Mouse (Mus musculus) CH12.LX (cell line): ENCODE data around the gene Cox7a2. TPM values are rescaled to one million over a fixed set of nuclear protein-coding genes. Genes with fewer than 3 reads are reported as not detected.

Source experiments
- DNase-seq: peaks from one replicate; pipeline ENCODE4 v3.0.0-alpha.2; 2013; ENCODE audit errors: extremely low read depth
- H3K27ac ChIP-seq: 2 replicates; pipeline ENCODE4 v1.5.1; 2012; ENCODE audit warnings: low read depth, mild to moderate bottlenecking, control low read depth, moderate library complexity; ENCODE audit not compliant: insufficient read depth
- H3K27me3 ChIP-seq: replicated peaks from 2 replicates; pipeline ENCODE3; 2012; ENCODE audit warnings: inconsistent platforms
- H3K36me3 ChIP-seq, 2 experiments: replicated peaks in 1 of 2; 2 replicates each; pipeline versions ENCODE3 to v1.6.1; 2012; ENCODE audit warnings: inconsistent platforms in 1 of 2, low read length in 1 of 2, mild to moderate bottlenecking in 1 of 2, mixed read lengths in 1 of 2, moderate library complexity in 1 of 2; ENCODE audit not compliant: control insufficient read depth in 1 of 2, insufficient read depth in 1 of 2
- H3K4me1 ChIP-seq, 2 experiments: 2 replicates each; pipeline ENCODE4 v1.6.1; 2012; ENCODE audit warnings: inconsistent platforms in 1 of 2, moderate library complexity in 1 of 2; ENCODE audit not compliant: insufficient read depth in 2 of 2, control insufficient read depth in 1 of 2
- H3K4me2 ChIP-seq: 2 replicates; pipeline ENCODE4 v1.6.1; 2012; ENCODE audit warnings: low read depth, mild to moderate bottlenecking, control low read depth; ENCODE audit not compliant: poor library complexity, insufficient read depth, severe bottlenecking
- H3K4me3 ChIP-seq, 3 experiments: fragments of 150-350 bp in 1 of 3; sonication (generic) in 1 of 3; replicated peaks in 1 of 3; 2 replicates each; pipeline versions ENCODE3 to v1.5.1; 2011 to 2012; ENCODE audit warnings: low read depth in 2 of 3, low read length in 2 of 3, mild to moderate bottlenecking in 2 of 3, moderate library complexity in 2 of 3, control low read depth in 1 of 3, improper control_type of control experiment in 1 of 3, inconsistent platforms in 1 of 3, mixed read lengths in 1 of 3; ENCODE audit not compliant: poor library complexity in 1 of 3
- H3K79me2 ChIP-seq: replicated peaks from 2 replicates; pipeline ENCODE4 v1.6.1; 2012; ENCODE audit warnings: mild to moderate bottlenecking, moderate library complexity; ENCODE audit not compliant: control insufficient read depth, poor library complexity, insufficient read depth, severe bottlenecking; ENCODE audit errors: extremely low read depth
- H3K9ac ChIP-seq: 2 replicates; pipeline ENCODE4 v1.6.1; 2012; ENCODE audit warnings: low read depth, mild to moderate bottlenecking, control low read depth, moderate library complexity; ENCODE audit not compliant: insufficient read depth
- H3K9me3 ChIP-seq: replicated peaks from 2 replicates; pipeline ENCODE3; 2012; ENCODE audit warnings: low read length, inconsistent platforms, mixed read lengths
- BHLHE40 ChIP-seq: IDR thresholded peaks from 2 replicates; pipeline ENCODE4 v1.6.1; 2011; ENCODE audit warnings: mild to moderate bottlenecking, low read depth, low read length, improper control_type of control experiment
- CHD1 ChIP-seq: IDR thresholded peaks from 2 replicates; pipeline ENCODE4 v1.6.1; 2012; ENCODE audit warnings: low read depth, low read length, improper control_type of control experiment, inconsistent platforms
- CHD2 ChIP-seq: IDR thresholded peaks from 2 replicates; pipeline ENCODE4 v1.6.1; 2011; ENCODE audit warnings: low read length, improper control_type of control experiment
- CTCF ChIP-seq, 2 experiments: IDR thresholded peaks in 1 of 2; conservative IDR thresholded peaks in 1 of 2; 2 replicates each; pipeline ENCODE4 v1.5.1; 2011 to 2012; ENCODE audit warnings: low read depth in 2 of 2, low read length in 2 of 2, improper control_type of control experiment in 1 of 2, inconsistent platforms in 1 of 2, mild to moderate bottlenecking in 1 of 2, moderate library complexity in 1 of 2
- E2F4 ChIP-seq: IDR thresholded peaks from 2 replicates; pipeline ENCODE4 v1.6.1; 2011; ENCODE audit warnings: low read depth, low read length, improper control_type of control experiment; ENCODE audit not compliant: insufficient replicate concordance
- ELF1 ChIP-seq: IDR thresholded peaks from 2 replicates; pipeline ENCODE4 v1.6.1; 2014; ENCODE audit warnings: low read depth, mild to moderate bottlenecking, inconsistent platforms, low read length, improper control_type of control experiment
- EP300 ChIP-seq: IDR thresholded peaks from 2 replicates; pipeline ENCODE4 v1.6.1; 2011; ENCODE audit warnings: low read length, improper control_type of control experiment
- ETS1 ChIP-seq: conservative IDR thresholded peaks from 2 replicates; pipeline ENCODE4 v1.6.1; 2012; ENCODE audit warnings: low read depth, mild to moderate bottlenecking, inconsistent platforms, low read length, improper control_type of control experiment, moderate library complexity
- GABPA ChIP-seq: IDR thresholded peaks from 2 replicates; pipeline ENCODE4 v1.6.1; 2012; ENCODE audit warnings: low read depth, low read length, improper control_type of control experiment, inconsistent platforms; ENCODE audit not compliant: insufficient replicate concordance
- HCFC1 ChIP-seq: IDR thresholded peaks from 2 replicates; pipeline ENCODE4 v1.6.1; 2012; ENCODE audit warnings: low read depth, mild to moderate bottlenecking, inconsistent platforms, low read length, improper control_type of control experiment
- IRF4 ChIP-seq: IDR thresholded peaks from 2 replicates; pipeline ENCODE4 v1.6.1; 2014; ENCODE audit warnings: low read depth, mild to moderate bottlenecking, inconsistent platforms, low read length, improper control_type of control experiment
- JUN ChIP-seq: IDR thresholded peaks from 2 replicates; pipeline ENCODE4 v1.6.1; 2011; ENCODE audit warnings: low read depth, mild to moderate bottlenecking, low read length, improper control_type of control experiment, moderate library complexity; ENCODE audit not compliant: insufficient read depth
- JUND ChIP-seq: conservative IDR thresholded peaks from 2 replicates; pipeline ENCODE4 v1.6.1; 2011; ENCODE audit warnings: low read depth, low read length, improper control_type of control experiment
- KAT2A ChIP-seq: IDR thresholded peaks from 2 replicates; pipeline ENCODE4 v1.6.1; 2012; ENCODE audit warnings: low read length, improper control_type of control experiment, inconsistent platforms; ENCODE audit not compliant: insufficient replicate concordance
- MAFK ChIP-seq: IDR thresholded peaks from 2 replicates; pipeline ENCODE4 v1.6.1; 2011; ENCODE audit warnings: low read length, improper control_type of control experiment; ENCODE audit not compliant: insufficient replicate concordance
- MAX ChIP-seq: IDR thresholded peaks from 2 replicates; pipeline ENCODE4 v1.6.1; 2011; ENCODE audit warnings: low read length, improper control_type of control experiment
- MAZ ChIP-seq: IDR thresholded peaks from 2 replicates; pipeline ENCODE4 v1.6.1; 2012; ENCODE audit warnings: low read depth, mild to moderate bottlenecking, inconsistent platforms, low read length, improper control_type of control experiment, moderate library complexity
- MEF2A ChIP-seq: IDR thresholded peaks from 2 replicates; pipeline ENCODE4 v1.6.1; 2014; ENCODE audit warnings: low read depth, mild to moderate bottlenecking, inconsistent platforms, low read length, improper control_type of control experiment, borderline replicate concordance
- MXI1 ChIP-seq: IDR thresholded peaks from 2 replicates; pipeline ENCODE4 v1.6.1; 2011; ENCODE audit warnings: mild to moderate bottlenecking, low read depth, low read length, improper control_type of control experiment
- MYC ChIP-seq: IDR thresholded peaks from 2 replicates; pipeline ENCODE4 v1.6.1; 2011; ENCODE audit warnings: low read depth, mild to moderate bottlenecking, improper control_type of control experiment, low read length
- NELFE ChIP-seq: IDR thresholded peaks from 2 replicates; pipeline ENCODE4 v1.6.1; 2011; ENCODE audit warnings: low read depth, low read length, improper control_type of control experiment
- NRF1 ChIP-seq: IDR thresholded peaks from 2 replicates; pipeline ENCODE4 v1.6.1; 2014; ENCODE audit warnings: low read depth, mild to moderate bottlenecking, inconsistent platforms, low read length, improper control_type of control experiment, moderate library complexity
- PAX5 ChIP-seq: IDR thresholded peaks from 2 replicates; pipeline ENCODE4 v1.6.1; 2012; ENCODE audit warnings: low read length, inconsistent platforms, mixed read lengths
- POLR2A ChIP-seq: IDR thresholded peaks from 2 replicates; pipeline ENCODE4 v1.6.1; 2011; ENCODE audit warnings: low read depth, mild to moderate bottlenecking, improper control_type of control experiment, low read length
- POLR2AphosphoS2 ChIP-seq: IDR thresholded peaks from 2 replicates; pipeline ENCODE4 v1.6.1; 2011; ENCODE audit warnings: low read depth, low read length, improper control_type of control experiment
- RAD21 ChIP-seq: IDR thresholded peaks from 2 replicates; pipeline ENCODE4 v1.6.1; 2011; ENCODE audit warnings: low read depth, mild to moderate bottlenecking, low read length, improper control_type of control experiment, moderate library complexity
- RCOR1 ChIP-seq: conservative IDR thresholded peaks from 2 replicates; pipeline ENCODE4 v1.6.1; 2012; ENCODE audit warnings: low read depth, mild to moderate bottlenecking, inconsistent platforms, low read length, improper control_type of control experiment
- SIN3A ChIP-seq: IDR thresholded peaks from 2 replicates; pipeline ENCODE4 v1.6.1; 2012; ENCODE audit warnings: low read length, improper control_type of control experiment, inconsistent platforms
- SMC3 ChIP-seq: IDR thresholded peaks from 2 replicates; pipeline ENCODE4 v1.6.1; 2011; ENCODE audit warnings: low read depth, low read length, improper control_type of control experiment
- TBP ChIP-seq: conservative IDR thresholded peaks from 2 replicates; pipeline ENCODE4 v1.6.1; 2011; ENCODE audit warnings: low read depth, low read length, improper control_type of control experiment
- TCF12 ChIP-seq: IDR thresholded peaks from 2 replicates; pipeline ENCODE4 v1.6.1; 2014; ENCODE audit warnings: low read depth, mild to moderate bottlenecking, inconsistent platforms, low read length, improper control_type of control experiment
- UBTF ChIP-seq: IDR thresholded peaks from 2 replicates; pipeline ENCODE4 v1.6.1; 2012; ENCODE audit warnings: low read depth, mild to moderate bottlenecking, inconsistent platforms, low read length, improper control_type of control experiment, moderate library complexity
- USF1 ChIP-seq: IDR thresholded peaks from 2 replicates; pipeline ENCODE4 v1.6.1; 2014; ENCODE audit warnings: low read depth, mild to moderate bottlenecking, inconsistent platforms, low read length, improper control_type of control experiment
- USF2 ChIP-seq: conservative IDR thresholded peaks from 2 replicates; pipeline ENCODE4 v1.6.1; 2011; ENCODE audit warnings: low read depth, low read length, improper control_type of control experiment
- ZC3H11A ChIP-seq: IDR thresholded peaks from 2 replicates; pipeline ENCODE4 v1.6.1; 2012; ENCODE audit warnings: low read depth, mild to moderate bottlenecking, inconsistent platforms, low read length, improper control_type of control experiment
- ZKSCAN1 ChIP-seq: IDR thresholded peaks from 2 replicates; pipeline ENCODE4 v1.6.1; 2012; ENCODE audit warnings: low read depth, inconsistent platforms, low read length, improper control_type of control experiment, borderline replicate concordance
- ZMIZ1 ChIP-seq: IDR thresholded peaks from 2 replicates; pipeline ENCODE4 v1.6.1; 2012; ENCODE audit warnings: low read depth, mild to moderate bottlenecking, inconsistent platforms, low read length, improper control_type of control experiment
- ZNF384 ChIP-seq: IDR thresholded peaks from 2 replicates; pipeline ENCODE4 v1.6.1; 2012; ENCODE audit warnings: low read depth, low read length, improper control_type of control experiment, inconsistent platforms
- dilution Hi-C: fragments of 300-500 bp; cut with MboI; formaldehyde crosslinking; loops from 2 replicates; pipeline ENCODE4 v1.14.3; 2020; ENCODE audit warnings: low sequenced_read_pairs; ENCODE audit not compliant: extremely low pct_unique_long_range_greater_than_20kb, extremely low pct_ligation_motif_present
- in situ Hi-C: fragments of 300-500 bp; cut with MboI; formaldehyde crosslinking; loops from 3 replicates; pipeline ENCODE4 v1.14.3; 2019; ENCODE audit warnings: low sequenced_read_pairs, low pct_ligation_motif_present, low pct_unique_long_range_greater_than_20kb, mixed read lengths
- polyA plus RNA-seq: library from polyadenylated mRNA; unstranded; fragments of >175 nt; gene quantifications from 2 replicates; pipeline ENCODE4 v1.2.1, GENCODE M21; 2012; ENCODE audit warnings: low read depth; ENCODE audit not compliant: insufficient read length
- total RNA-seq, 2 experiments: library from RNA; depleted of rRNA; stranded (reverse); fragments of 300-350 nt in 1 of 2; fragments of >200 nt in 1 of 2; gene quantifications; 2 replicates each; pipeline ENCODE4 v1.2.3; 2012 to 2014

Cox7a2 gene
- total RNA-seq (2012; rRNA removed) (393 and 420 TPM in 2 replicates), total RNA-seq (2014; rRNA removed) (597 and 606 TPM in 2 replicates), polyA plus RNA-seq (258 and 307 TPM in 2 replicates)

GRCm38 (mm10) chr9:79759385-79760005 lies at the start of gene Cox7a2:
Cox7a2 (minus strand) TSS chr9:79759878.
- in situ Hi-C loops (no loop called here), dilution Hi-C loops (no loop called here)
- H3K27ac ChIP-seq = peak within 1 kb of the TSS; percentile 66
- peak within 1 kb of the TSS; percentile 94 for H3K9ac ChIP-seq
- peak; percentile 93 for DNase-seq
- H3K4me2 ChIP-seq = peak within 1 kb of the TSS; percentile 100
- peaks cover 23% of the 10 kb centered on the region for H3K79me2 ChIP-seq
- peaks cover 17 to 31% of the 10 kb centered on the region in 2 experiments for H3K36me3 ChIP-seq
- TF ChIP-seq JUN (no peak), MXI1 (no peak; the same call in none of the 2 replicates), POLR2AphosphoS2 (peak; percentile 87), UBTF (no peak), IRF4 (peak; percentile 63; the same call in 1 of the 2 replicates), BHLHE40 (no peak), TBP (peak; percentile 82; the same call in 1 of the 2 replicates), MAFK (no peak), MAX (peak; percentile 67), NELFE (peak; percentile 94), ZNF384 (no peak), EP300 (0 out of 2 replicates have a peak, but pooled peaks have one; percentile 24), GABPA (peak; percentile 98), SIN3A (peak; percentile 85), CHD1 (peak; percentile 87; the same call in 1 of the 2 replicates), E2F4 (peak; percentile 78; the same call in 1 of the 2 replicates), ZC3H11A (no peak), MEF2A (peak; percentile 80; the same call in 1 of the 2 replicates), MAZ (peak; percentile 98), HCFC1 (peak; percentile 99), ELF1 (peak; percentile 93), RAD21 (no peak), CTCF (conservative IDR thresholded peaks at IDR 0.05 in 1 of 2, IDR thresholded peaks at IDR 0.05 in 1 of 2; ENCODE audit: low read depth in 2 of 2, low read length in 2 of 2) (no peak), ETS1 (peak; percentile 33; the same call in 1 of the 2 replicates), RCOR1 (0 out of 2 replicates have a peak, but pooled peaks have one; percentile 42), KAT2A (peak; percentile 94), ZKSCAN1 (no peak), USF2 (no peak), NRF1 (peak; percentile 83), JUND (no peak), POLR2A (peak; percentile 92), TCF12 (peak; percentile 92), ZMIZ1 (peak; percentile 95), PAX5 (no peak), MYC (peak; percentile 67; the same call in 1 of the 2 replicates), CHD2 (peak; percentile 61; the same call in 1 of the 2 replicates), USF1 (peak; percentile 10; the same call in 1 of the 2 replicates), SMC3 (no peak)
- TF ChIP-seq, all 38 proteins: peak for 24
- no peaks in the 10 kb centered on the region for H3K27me3 ChIP-seq
- H3K4me3 ChIP-seq = peak within 1 kb of the TSS; percentile 95 to 99 (median 97)
- H3K4me1 ChIP-seq = peaks cover 2 to 21% of the 10 kb centered on the region in 2 experiments; a peak in 2 of 4 replicates
- no peaks in the 10 kb centered on the region for H3K9me3 ChIP-seq
